Mouse (Mus musculus): Measurements from ENCODE around the gene Thada. TPM values are rescaled to one million over a fixed set of nuclear protein-coding genes. Genes with fewer than 3 reads are reported as not detected.

The Thada gene
- polyA plus RNA-seq, 1 experiment from 2014 or later = 13.8 TPM

DNA sequence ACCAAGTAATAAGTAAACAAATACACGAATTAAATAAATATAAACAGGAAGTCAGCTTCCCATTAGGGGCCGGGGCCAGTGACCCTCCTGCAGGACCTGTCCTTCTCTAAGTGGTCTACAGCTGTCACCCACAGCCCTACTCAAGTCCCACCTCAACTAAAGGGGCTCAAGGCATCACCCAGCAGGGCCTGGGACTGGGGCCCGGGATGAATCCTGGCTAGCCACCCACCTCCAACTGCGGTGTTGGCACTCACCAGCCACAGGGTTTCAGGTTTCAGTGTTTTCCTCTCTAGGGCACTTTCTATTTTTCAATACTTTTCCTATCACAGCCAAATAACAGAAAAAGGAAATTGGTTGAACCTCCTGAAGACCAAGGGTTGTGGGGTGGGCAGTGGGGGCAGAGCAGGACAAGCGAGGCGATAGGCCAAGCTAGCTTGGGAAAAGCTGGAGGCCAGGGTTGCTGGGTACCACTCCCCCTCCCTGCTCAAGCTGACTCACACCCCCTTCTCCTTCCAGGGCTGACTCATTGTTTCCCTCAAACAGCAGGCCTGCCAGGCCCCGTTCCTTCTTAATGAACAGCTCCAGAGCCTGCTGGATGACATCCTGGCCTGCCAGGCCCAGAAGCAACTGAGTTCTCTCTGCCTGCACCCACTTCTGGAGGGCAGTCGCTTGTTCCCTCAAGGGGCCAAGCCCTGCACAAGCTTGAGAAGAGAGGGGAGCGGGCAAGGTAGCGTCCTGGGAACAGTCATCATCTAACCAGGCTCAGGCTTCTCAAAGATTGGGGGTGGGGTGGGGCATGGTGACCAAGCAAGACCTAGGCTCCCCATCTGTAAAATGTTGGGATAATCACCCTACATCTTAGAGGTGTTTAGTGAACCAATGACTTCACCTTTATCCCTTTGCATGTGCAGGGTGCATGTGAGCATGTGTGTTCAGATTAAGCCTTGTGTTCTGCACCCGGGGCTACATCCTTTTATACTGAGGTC is 317.2 kb downstream of the Thada start:
- no peak overlapping the region for H3K4me3 ChIP-seq (ENCODE audit: low read depth, low read length)
- ATAC-seq (replicated peaks; ENCODE audit: low FRiP score) (peak; percentile 69), DNase-seq (ENCODE audit: low spot score) (peak; percentile 67)
- peaks cover 24% of the 10 kb centered on the region for H3K4me1 ChIP-seq (replicated peaks; ENCODE audit: control insufficient read depth, insufficient read depth, low read length)
- H3K36me3 ChIP-seq (ENCODE audit: control insufficient read depth, insufficient read depth, low read length) = no peaks in the 10 kb centered on the region
- 26% methylated on average over 11 of the region's 11 CpGs for WGBS
- 0 out of 2 replicates have a peak overlapping the region, but pooled peaks have one; percentile 19 for H3K27ac ChIP-seq (ENCODE audit: low read depth, low read length)
- H3K9ac ChIP-seq (ENCODE audit: low read length) = no peak overlapping the region
- no peaks in the 10 kb centered on the region for H3K9me3 ChIP-seq (ENCODE audit: control insufficient read depth, low read length)
- H3K27me3 ChIP-seq (ENCODE audit: control insufficient read depth, insufficient read depth, low read length) = no peaks in the 10 kb centered on the region; the same call in 1 of the 2 replicates
- H3K4me2 ChIP-seq (ENCODE audit: low read depth, low read length, severe bottlenecking) = no peak overlapping the region

- H3K27me3 ChIP-seq (ENCODE audit: control insufficient read depth, insufficient read depth, low read length) = no peaks in the 10 kb centered on the region; the same call in 1 of the 2 replicates
- no peak for DNase-seq (ENCODE audit: low spot score)
- WGBS = 46% methylated on average over 11 of the region's 11 CpGs
These were observed 318.6 kb downstream of the Thada start for GRCm38 (mm10) chr17:84147183-84148108.

DNA sequence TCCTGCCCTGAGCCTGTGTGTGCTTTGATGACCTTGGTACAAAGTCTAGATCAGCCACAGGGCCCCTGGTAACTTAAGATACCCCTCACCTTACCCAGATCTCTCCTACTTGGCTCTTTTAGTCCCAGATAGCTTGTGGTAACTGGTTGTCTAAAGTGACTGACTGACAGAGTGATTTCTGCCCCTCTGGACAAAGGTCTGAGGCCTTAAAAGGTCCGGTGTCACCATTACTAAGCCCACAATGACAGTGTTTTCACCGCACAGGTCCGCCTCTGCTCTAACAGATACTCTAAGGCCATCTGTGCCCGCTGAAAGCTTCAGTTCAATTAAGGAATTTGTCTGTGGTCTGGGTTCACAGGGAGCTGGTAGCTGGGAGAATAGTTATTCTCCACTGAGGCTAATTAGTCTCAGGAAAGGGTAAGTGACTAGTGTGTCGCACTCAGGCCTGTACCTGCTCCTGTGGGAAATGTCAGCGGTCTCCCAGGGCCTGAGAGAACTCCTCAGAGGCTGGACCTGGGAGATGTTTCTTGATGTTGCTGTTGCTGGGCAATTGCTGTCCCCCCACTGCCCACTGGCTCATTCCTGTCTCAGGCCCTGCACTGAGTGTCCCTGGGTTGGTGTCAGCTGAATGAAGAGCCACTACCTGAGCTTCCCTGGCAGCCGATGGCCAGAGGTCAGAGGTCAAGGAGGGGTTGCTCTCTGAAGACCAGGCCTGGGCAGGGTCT is 319.4 kb downstream of the Thada start:
- H3K4me2 ChIP-seq (ENCODE audit: low read depth, low read length, severe bottlenecking) = no peak overlapping the region
- no peak overlapping the region for H3K4me3 ChIP-seq (ENCODE audit: low read depth, low read length)
- ATAC-seq (replicated peaks; ENCODE audit: low FRiP score) (no peak), DNase-seq (ENCODE audit: low spot score) (no peak)
- H3K36me3 ChIP-seq (ENCODE audit: control insufficient read depth, insufficient read depth, low read length) = no peaks in the 10 kb centered on the region
- H3K9ac ChIP-seq (ENCODE audit: low read length) = peak overlapping the region; percentile 45
- H3K9me3 ChIP-seq (ENCODE audit: control insufficient read depth, low read length) = no peaks in the 10 kb centered on the region
- no peaks in the 10 kb centered on the region; the same call in 1 of the 2 replicates for H3K27me3 ChIP-seq (ENCODE audit: control insufficient read depth, insufficient read depth, low read length)
- peaks cover 24% of the 10 kb centered on the region for H3K4me1 ChIP-seq (replicated peaks; ENCODE audit: control insufficient read depth, insufficient read depth, low read length)
- 37% methylated on average over 7 of the region's 7 CpGs for WGBS
- H3K27ac ChIP-seq (ENCODE audit: low read depth, low read length) = peak overlapping the region; percentile 25; the same call in 1 of the 2 replicates

More at GRCm38 (mm10) chr17:84147183-84148108, 318.6 kb downstream of the Thada start:
- H3K9me3 ChIP-seq (ENCODE audit: control insufficient read depth, low read length) = no peaks in the 10 kb centered on the region
- no peaks in the 10 kb centered on the region for H3K36me3 ChIP-seq (ENCODE audit: control insufficient read depth, insufficient read depth, low read length)
- H3K27ac ChIP-seq (ENCODE audit: low read depth, low read length) = no peak overlapping the region
- H3K9ac ChIP-seq (ENCODE audit: low read length) = no peak overlapping the region
- no peak for ATAC-seq (replicated peaks; ENCODE audit: low FRiP score)
- H3K4me1 ChIP-seq (replicated peaks; ENCODE audit: control insufficient read depth, insufficient read depth, low read length) = peaks cover 24% of the 10 kb centered on the region
- no peak overlapping the region for H3K4me3 ChIP-seq (ENCODE audit: low read depth, low read length)
- H3K4me2 ChIP-seq (ENCODE audit: low read depth, low read length, severe bottlenecking) = no peak overlapping the region

DNA sequence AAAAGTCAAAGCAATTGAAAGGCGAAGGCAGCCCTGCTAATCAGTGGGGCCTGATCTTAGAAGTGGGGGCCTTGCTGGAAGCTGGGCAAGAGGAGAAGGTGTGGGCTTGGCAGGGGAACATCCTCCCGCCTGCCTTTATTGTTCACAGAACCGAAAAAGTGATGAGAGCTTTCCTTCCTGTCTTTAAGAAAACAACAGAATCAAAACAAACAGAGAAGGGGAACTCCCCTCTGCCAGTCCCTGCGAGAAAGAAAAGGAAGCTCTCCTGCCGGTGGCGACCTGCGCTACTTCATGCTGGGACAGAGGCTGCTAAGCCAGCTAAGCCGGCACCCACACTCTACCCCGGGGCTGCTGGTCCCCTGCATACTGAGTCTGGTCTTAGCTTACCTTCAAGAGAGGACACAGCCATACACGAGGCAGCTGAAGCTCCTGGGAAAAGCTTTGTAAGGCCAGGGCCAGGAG is 320.1 kb downstream of the Thada start:
- 10% methylated on average over 10 of the region's 10 CpGs for WGBS

DNA sequence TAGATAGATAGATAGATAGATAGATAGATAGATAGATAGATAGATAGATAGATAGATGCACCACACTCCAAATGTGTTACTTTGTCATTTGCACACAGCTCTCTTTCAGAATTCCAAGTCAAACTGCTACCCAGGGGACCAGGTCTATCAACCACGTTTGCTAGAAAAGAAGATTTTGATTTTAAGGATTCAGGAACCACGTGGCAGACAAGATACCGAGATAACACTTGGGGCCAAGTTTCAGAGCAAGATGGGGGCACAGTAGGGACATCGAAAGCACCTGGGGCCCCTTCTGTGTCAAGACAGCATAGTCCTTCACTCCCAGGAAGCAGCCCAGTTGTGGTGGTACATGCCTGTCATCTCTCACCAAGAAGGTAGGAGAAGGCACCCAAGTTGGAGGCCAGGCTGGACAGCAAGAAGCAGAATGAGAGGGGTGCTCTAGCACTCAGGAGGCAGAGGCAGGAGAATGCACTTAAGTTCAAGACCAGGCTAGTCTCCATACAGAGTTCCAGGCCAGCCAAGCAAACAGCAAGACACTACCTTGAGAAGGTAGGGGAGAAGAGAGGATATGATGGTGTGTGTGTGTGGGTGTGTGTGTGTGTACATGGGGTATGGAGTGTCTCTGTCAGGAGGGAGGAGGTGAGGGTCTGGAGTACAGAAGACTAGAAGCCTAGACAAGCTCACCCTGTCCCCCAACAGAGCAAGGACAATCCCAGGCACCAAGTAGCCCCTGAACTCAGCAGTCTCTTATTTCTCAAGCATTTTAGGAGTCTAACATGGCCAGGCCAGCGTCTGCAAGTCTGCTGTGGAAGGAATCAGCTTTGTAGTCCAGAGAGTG is 321.0 kb downstream of the Thada start:
- ATAC-seq (replicated peaks; ENCODE audit: low FRiP score) (no peak), DNase-seq (ENCODE audit: low spot score) (no peak)
- WGBS = 72% methylated on average over 5 of the region's 5 CpGs
- no peak overlapping the region for H3K9ac ChIP-seq (ENCODE audit: low read length)
- no peak overlapping the region for H3K27ac ChIP-seq (ENCODE audit: low read depth, low read length)
- H3K4me3 ChIP-seq (ENCODE audit: low read depth, low read length) = no peak overlapping the region
- no peaks in the 10 kb centered on the region for H3K9me3 ChIP-seq (ENCODE audit: control insufficient read depth, low read length)
- H3K4me1 ChIP-seq (replicated peaks; ENCODE audit: control insufficient read depth, insufficient read depth, low read length) = peaks cover 23% of the 10 kb centered on the region
- H3K36me3 ChIP-seq (ENCODE audit: control insufficient read depth, insufficient read depth, low read length) = no peaks in the 10 kb centered on the region
- no peak overlapping the region for H3K4me2 ChIP-seq (ENCODE audit: low read depth, low read length, severe bottlenecking)
- H3K27me3 ChIP-seq (ENCODE audit: control insufficient read depth, insufficient read depth, low read length) = no peaks in the 10 kb centered on the region; the same call in 1 of the 2 replicates

More for the DNA sequence above, 320.1 kb downstream of the Thada start:
- H3K27ac ChIP-seq (ENCODE audit: low read depth, low read length) = no peak overlapping the region
- peak overlapping the region; percentile 45 for H3K9ac ChIP-seq (ENCODE audit: low read length)
- H3K36me3 ChIP-seq (ENCODE audit: control insufficient read depth, insufficient read depth, low read length) = no peaks in the 10 kb centered on the region
- H3K4me1 ChIP-seq (replicated peaks; ENCODE audit: control insufficient read depth, insufficient read depth, low read length) = peaks cover 24% of the 10 kb centered on the region
- no peak for ATAC-seq (replicated peaks; ENCODE audit: low FRiP score)
- no peak overlapping the region for H3K4me3 ChIP-seq (ENCODE audit: low read depth, low read length)
- H3K9me3 ChIP-seq (ENCODE audit: control insufficient read depth, low read length) = no peaks in the 10 kb centered on the region
- DNase-seq (ENCODE audit: low spot score) = no peak
- no peaks in the 10 kb centered on the region; the same call in 1 of the 2 replicates for H3K27me3 ChIP-seq (ENCODE audit: control insufficient read depth, insufficient read depth, low read length)
- H3K4me2 ChIP-seq (ENCODE audit: low read depth, low read length, severe bottlenecking) = no peak overlapping the region

- no peak for DNase-seq (ENCODE audit: low spot score)
- Histone ChIP-seq H3K9me3 (ENCODE audit: control insufficient read depth, low read length) (no peaks in the 10 kb centered on the region), H3K36me3 (ENCODE audit: control insufficient read depth, insufficient read depth, low read length) (no peaks in the 10 kb centered on the region), H3K4me3 (ENCODE audit: low read depth, low read length) (no peak overlapping the region), H3K4me1 (replicated peaks; ENCODE audit: control insufficient read depth, insufficient read depth, low read length) (peaks cover 18% of the 10 kb centered on the region), H3K27ac (ENCODE audit: low read depth, low read length) (no peak overlapping the region), H3K9ac (ENCODE audit: low read length) (no peak overlapping the region), H3K27me3 (ENCODE audit: control insufficient read depth, insufficient read depth, low read length) (no peaks in the 10 kb centered on the region; the same call in 1 of the 2 replicates), H3K4me2 (ENCODE audit: low read depth, low read length, severe bottlenecking) (no peak overlapping the region)
- WGBS = 90% methylated on average over 3 of the region's 3 CpGs
- no peak for ATAC-seq (replicated peaks; ENCODE audit: low FRiP score)
These were observed 321.9 kb downstream of the Thada start for GRCm38 (mm10) chr17:84144130-84144529.

GRCm38 (mm10) chr17:84143219-84143844 is 322.7 kb downstream of the Thada start:
- H3K4me2 ChIP-seq (ENCODE audit: low read depth, low read length, severe bottlenecking) = no peak overlapping the region
- DNase-seq (ENCODE audit: low spot score) = no peak
- no peak overlapping the region for H3K27ac ChIP-seq (ENCODE audit: low read depth, low read length)
- H3K27me3 ChIP-seq (ENCODE audit: control insufficient read depth, insufficient read depth, low read length) = no peaks in the 10 kb centered on the region; the same call in 1 of the 2 replicates
- WGBS = 64% methylated on average over 12 of the region's 12 CpGs
- no peaks in the 10 kb centered on the region for H3K9me3 ChIP-seq (ENCODE audit: control insufficient read depth, low read length)
- H3K4me1 ChIP-seq (replicated peaks; ENCODE audit: control insufficient read depth, insufficient read depth, low read length) = peaks cover 12% of the 10 kb centered on the region
- H3K9ac ChIP-seq (ENCODE audit: low read length) = no peak overlapping the region
- no peak for ATAC-seq (replicated peaks; ENCODE audit: low FRiP score)
- H3K36me3 ChIP-seq (ENCODE audit: control insufficient read depth, insufficient read depth, low read length) = no peaks in the 10 kb centered on the region
- H3K4me3 ChIP-seq (ENCODE audit: low read depth, low read length) = no peak overlapping the region
